Mouse (Mus musculus): ENCODE data around the gene Trp53tg5.

DNA sequence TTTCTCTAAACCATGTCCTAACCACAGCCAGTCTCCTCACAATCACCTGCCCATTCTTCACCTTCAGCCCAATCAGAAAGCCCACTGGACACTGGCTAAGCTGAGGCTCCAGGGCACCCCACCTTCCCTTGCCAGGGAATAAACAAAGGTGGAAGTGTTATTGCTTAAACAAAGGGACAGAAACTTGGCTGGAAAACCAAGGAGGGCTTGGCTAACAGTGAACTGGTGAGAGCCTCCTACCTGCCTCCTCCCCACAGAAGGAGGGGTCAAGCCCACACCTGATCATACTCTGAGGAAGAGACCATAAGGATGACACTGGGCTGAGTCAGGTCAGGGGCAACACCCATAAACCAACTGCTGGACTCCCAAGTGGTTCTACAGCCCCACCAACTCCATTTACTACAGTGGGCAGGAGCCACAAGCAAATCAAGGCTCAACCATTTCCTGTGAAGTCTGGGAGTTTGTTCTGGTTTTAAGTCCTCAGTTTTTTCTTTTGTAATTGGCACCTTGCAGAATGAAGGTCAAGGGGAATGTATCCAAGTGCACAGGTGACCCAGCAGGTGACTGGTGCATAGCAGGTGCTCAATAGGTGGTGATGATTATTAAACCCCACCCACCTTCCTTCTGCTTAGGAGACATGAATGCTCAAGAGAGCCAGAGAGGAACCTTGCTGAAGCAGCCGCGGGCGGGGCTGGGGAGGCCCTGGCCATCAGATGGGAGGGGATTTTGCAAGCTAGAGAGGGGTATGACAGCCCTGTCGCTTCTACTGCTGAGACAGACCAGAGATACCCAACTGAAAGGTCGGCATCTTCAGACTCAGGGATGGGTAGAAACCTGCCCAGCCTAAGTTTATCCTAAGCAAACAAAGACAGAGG, 38.1 kb downstream of the Trp53tg5 start:
- no peak for TF ChIP-seq CTCF (IDR thresholded peaks at IDR 0.05; ENCODE audit: borderline replicate concordance, insufficient read depth, low read length)
- TF ChIP-seq POLR2A (IDR thresholded peaks at IDR 0.05; ENCODE audit: low read depth, low read length): no peak

Data from embryonic fibroblast, embryonic 13.5 days (primary cell).